Mouse (Mus musculus): ENCODE data around the gene Dr1. TPM values are rescaled to one million over a fixed set of nuclear protein-coding genes. Genes with fewer than 3 reads are reported as not detected.

Dr1 gene
- polyA plus RNA-seq, 1 experiment from 2014 or later, result 60.0 TPM

Other genes with a start within 250 kb of the Dr1 start
- 135 and 152 TPM in 2 replicates for gene Mtf2, start 203.2 kb upstream of the Dr1 start, polyA plus RNA-seq (2014; fragmentation: Nextera tagmentation; extraction: Ambion mirVana)
- 21.3 and 26.8 TPM in 2 replicates for gene Tmed5, start 136.3 kb upstream of the Dr1 start, polyA plus RNA-seq (2014; fragmentation: Nextera tagmentation; extraction: Ambion mirVana)
- gene Ccdc18, start 136.0 kb upstream of the Dr1 start, polyA plus RNA-seq (2014; fragmentation: Nextera tagmentation; extraction: Ambion mirVana), result 6.3 and 7.3 TPM in 2 replicates
- 2.5 and 3.6 TPM in 2 replicates for gene Pigg, start 43.7 kb downstream of the Dr1 start, polyA plus RNA-seq (2014; fragmentation: Nextera tagmentation; extraction: Ambion mirVana)
- 0.26 and 0.28 TPM in 2 replicates for gene Gm42517, start 99.0 kb downstream of the Dr1 start, polyA plus RNA-seq (2014; fragmentation: Nextera tagmentation; extraction: Ambion mirVana)
- 0.19 and 0.26 TPM in 2 replicates for gene Pde6b, start 119.5 kb downstream of the Dr1 start, polyA plus RNA-seq (2014; fragmentation: Nextera tagmentation; extraction: Ambion mirVana)
- 386 and 414 TPM in 2 replicates for gene Atp5k, start 165.6 kb downstream of the Dr1 start, polyA plus RNA-seq (2014; fragmentation: Nextera tagmentation; extraction: Ambion mirVana)
- not detected in 2 replicates for gene Mfsd7a, start 180.0 kb downstream of the Dr1 start, polyA plus RNA-seq (2014; fragmentation: Nextera tagmentation; extraction: Ambion mirVana)
- gene Pcgf3, start 192.3 kb downstream of the Dr1 start, polyA plus RNA-seq (2014; fragmentation: Nextera tagmentation; extraction: Ambion mirVana), result 35.2 and 36.2 TPM in 2 replicates

Measured in neural tube, embryonic 11.5 days (tissue).